Mouse (Mus musculus) kidney, adult 2 months (tissue): ENCODE results near the gene Tpm3.

Experiments
- CTCF ChIP-seq: fragments of 200-500 bp; conservative IDR thresholded peaks from 2 replicates; pipeline ENCODE4 v1.5.1; 2011; ENCODE audit warnings: low read depth, mild to moderate bottlenecking, control low read depth, low read length, moderate library complexity, mixed read lengths; ENCODE audit not compliant: insufficient read depth, insufficient read length
- POLR2A ChIP-seq: fragments of 200-500 bp; IDR thresholded peaks from one replicate; pipeline ENCODE4 v1.6.1; 2011; ENCODE audit warnings: low read depth, low read length, control low read depth

GRCm38 (mm10) chr3:90118132-90118790, 45.8 kb downstream of the Tpm3 start:
- TF ChIP-seq CTCF, result no peak
- TF ChIP-seq POLR2A, result no peak
